Mouse (Mus musculus) monocyte, adult 5-6 weeks (primary cell): Measurements from ENCODE around the gene Rfpl4b. TPM values are rescaled to one million over a fixed set of nuclear protein-coding genes. Genes with fewer than 3 reads are reported as not detected.
"Not testable (repeated sequence)": the region's sequence is repeated elsewhere in the genome, so short reads cannot be mapped to it uniquely, and the experiment has no call there.

Experiments
- ATAC-seq: fragments of 153-309, 156-312 bp; replicated peaks from 2 replicates; pipeline ENCODE4 v1.8.0; 2017; ENCODE audit warnings: mild to moderate bottlenecking; ENCODE audit not compliant: low TSS enrichment, insufficient number of reproducible peaks, severe bottlenecking, poor library complexity, low FRiP score
- total RNA-seq: library from RNA; stranded (forward); fragments of 200-1000, 200-491, 200-594 nt; gene quantifications from 3 replicates; pipeline ENCODE4 v1.2.3, GENCODE M21; 2017

Gene Rfpl4b
- not detected in 3 replicates for total RNA-seq

GRCm38 (mm10) chr10:38821679-38822078 lies at the start of gene Rfpl4b:
TSS of gene Rfpl4b (minus strand) at chr10:38821779.
- ATAC-seq: no peak

- ATAC-seq: no peak
These were observed 33.6 kb upstream of the Rfpl4b start for GRCm38 (mm10) chr10:38855186-38855585.

DNA sequence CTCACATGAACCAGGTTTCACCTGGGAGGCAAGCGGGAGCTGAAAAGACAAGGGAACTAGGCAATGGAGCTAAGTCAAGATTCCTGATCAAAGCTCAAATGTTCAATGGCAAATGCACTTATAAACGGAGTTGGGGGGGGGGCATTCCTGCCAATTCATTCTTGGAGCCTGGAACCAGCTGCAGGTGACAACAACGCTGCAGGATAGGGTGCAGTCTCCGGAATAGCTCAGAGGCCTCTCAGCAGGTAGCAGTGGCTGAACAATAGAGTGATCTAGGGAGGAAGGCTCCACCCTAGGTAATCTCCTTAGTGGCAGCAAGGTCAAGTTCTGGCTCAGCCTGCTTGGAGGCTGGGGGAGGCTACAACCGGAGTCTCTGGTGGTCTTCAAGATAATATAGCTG lies 28.4 kb upstream of the Rfpl4b start:
- not testable (repeated sequence) for ATAC-seq

- no peak for ATAC-seq
These were observed 27.4 kb upstream of the Rfpl4b start for GRCm38 (mm10) chr10:38848884-38849499.

- no peak for ATAC-seq
These were observed 26.7 kb upstream of the Rfpl4b start for GRCm38 (mm10) chr10:38848231-38848630.

GRCm38 (mm10) chr10:38823741-38824140 lies 2.2 kb upstream of the Rfpl4b start:
- no peak for ATAC-seq

- ATAC-seq: no peak
These were observed 15.5 kb downstream of the Rfpl4b start for GRCm38 (mm10) chr10:38806056-38806455.

GRCm38 (mm10) chr10:38804047-38804446 lies 17.5 kb downstream of the Rfpl4b start:
- ATAC-seq: no peak

GRCm38 (mm10) chr10:38803304-38803703 lies 18.3 kb downstream of the Rfpl4b start:
- no peak for ATAC-seq

GRCm38 (mm10) chr10:38788612-38789011 lies 33.0 kb downstream of the Rfpl4b start:
- ATAC-seq: no peak

Other genes with a start within 250 kb of the Rfpl4b start
- not detected in 3 replicates for gene Lama4, start 143.7 kb upstream of the Rfpl4b start, total RNA-seq